Mouse (Mus musculus): ENCODE data around the gene Npcd.

DNA sequence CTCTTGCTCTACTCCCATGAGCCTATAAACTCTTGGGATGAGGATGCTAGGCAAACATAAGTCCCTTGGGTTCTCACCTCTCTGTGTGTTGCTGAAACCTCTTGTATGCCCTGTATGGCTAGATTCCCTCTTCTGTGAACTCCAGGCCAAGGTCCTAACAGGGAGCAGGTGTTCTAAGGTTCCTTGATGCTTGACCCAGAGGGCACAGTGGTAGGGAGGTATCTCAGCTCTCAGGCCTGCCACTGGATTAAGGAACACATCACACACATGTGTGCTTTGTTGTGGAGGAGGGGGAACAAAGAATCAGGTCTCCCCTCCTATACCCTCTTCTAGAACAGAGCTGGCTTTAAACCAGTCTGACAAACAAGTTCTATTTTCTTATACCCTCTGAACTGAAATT is 56.3 kb downstream of the Npcd start, which contains the start of gene Dnal4:
- no peak for TF ChIP-seq POLR2A (IDR thresholded peaks at IDR 0.05; ENCODE audit: low read depth, low read length)
- no peak for TF ChIP-seq CTCF (IDR thresholded peaks at IDR 0.05; ENCODE audit: borderline replicate concordance, insufficient read depth, low read length)

Data from embryonic fibroblast, embryonic 13.5 days (primary cell).